13 mouse cellular contexts compared by ENCODE assay signal in the genomic region with DNA sequence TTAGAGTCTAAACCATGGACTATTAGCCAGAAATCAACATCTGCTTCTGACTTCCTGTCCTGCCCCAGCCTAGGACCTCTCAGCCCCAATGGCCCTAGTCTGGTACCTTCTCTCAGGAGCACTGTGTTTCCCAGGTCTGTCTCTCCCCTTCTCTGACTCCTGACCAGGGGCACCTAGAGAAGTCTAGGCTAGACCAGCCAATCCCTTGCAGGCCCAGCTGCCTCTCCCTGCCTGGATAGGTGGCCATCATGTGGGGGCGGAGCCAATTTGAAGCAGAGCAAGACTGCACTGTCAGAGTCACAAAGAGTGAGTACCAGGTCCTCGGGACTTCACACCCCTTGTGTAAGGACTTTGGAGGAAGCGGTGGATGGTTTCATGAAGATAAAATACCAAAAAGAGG. TPM values are rescaled to one million over a fixed set of nuclear protein-coding genes. Genes with fewer than 3 reads are reported as not detected.
DNase-seq lines count a peak whose midpoint lies in the region; ATAC-seq and TF ChIP-seq lines count a peak whose summit lies in the region.
"Had no signal": no experiment of that assay in that cellular context is flagged by ENCODE, and none has a peak within 500 bp of the region (broad histone marks: within the 10 kb centered on the region; RNA-seq: fewer than 3 reads in every experiment).

Gene Cyp4f18 (minus strand): TSS at position 154 of the 400 bp plus-strand sequence.

- H3K36me3 ChIP-seq in heart, embryonic 12.5 days = no peaks in the 10 kb centered on the region
- peaks cover 0 to 12% of the 10 kb centered on the region in 2 experiments for H3K36me3 ChIP-seq in CH12.LX (replicated peaks in 1 of 2; ENCODE audit: control insufficient read depth in 1 of 2, insufficient read depth in 1 of 2, low read length in 1 of 2)
- H3K36me3 ChIP-seq in liver, embryonic 15.5 days (replicated peaks) = no peaks in the 10 kb centered on the region

- in situ Hi-C loops in CH12.LX (cut with MboI; ENCODE audit: low pct_ligation_motif_present, low pct_unique_long_range_greater_than_20kb, low sequenced_read_pairs) = loop anchor here (25.0 kb wide), 1 partner anchor 872 kb away; no protein-coding TSS in a partner anchor

- DNase-seq in heart, adult 11 months = peak; percentile 93
- DNase-seq in CH12.LX (ENCODE audit: extremely low read depth) (peak; percentile 79), MN1 (ENCODE audit: low spot score) (no peak)
- DNase-seq in urinary bladder, adult 18-20 months (ENCODE audit: low spot score in 2 of 2) = no peak
- DNase-seq in right cerebral cortex, postnatal 25 days = no peak
- DNase-seq: cerebellum, adult 11 months; embryo, embryonic 11 days; kidney, adult 8-10 months; layer of hippocampus, postnatal 36 days had no signal

- 58% methylated on average over 3 of the region's 3 CpGs for WGBS in heart, embryonic 12.5 days
- 40% methylated on average over 3 of the region's 3 CpGs for WGBS in liver, embryonic 15.5 days (ENCODE audit: insufficient replicate concordance)

- H3K9ac ChIP-seq in heart, embryonic 12.5 days = no peak within 1 kb of the TSS
- no peak within 1 kb of the TSS for H3K9ac ChIP-seq in CH12.LX (ENCODE audit: insufficient read depth, low read depth)
- H3K9ac ChIP-seq in liver, embryonic 15.5 days = no peak within 1 kb of the TSS

- no peaks in the 10 kb centered on the region for H3K79me2 ChIP-seq in CH12.LX (replicated peaks; ENCODE audit: control insufficient read depth, extremely low read depth, insufficient read depth, poor library complexity, severe bottlenecking)

- no peak within 1 kb of the TSS for H3K27ac ChIP-seq in heart, embryonic 12.5 days (ENCODE audit: poor library complexity, severe bottlenecking)
- H3K27ac ChIP-seq in CH12.LX (ENCODE audit: insufficient read depth, low read depth) = no peak within 1 kb of the TSS
- peak within 1 kb of the TSS; percentile 38; the same call in 1 of the 2 replicates for H3K27ac ChIP-seq in liver, embryonic 15.5 days (replicated peaks)

- H3K4me2 ChIP-seq in heart, embryonic 12.5 days = no peak within 1 kb of the TSS
- peak within 1 kb of the TSS; percentile 31 for H3K4me2 ChIP-seq in CH12.LX (ENCODE audit: insufficient read depth, low read depth, poor library complexity, severe bottlenecking)
- no peak within 1 kb of the TSS for H3K4me2 ChIP-seq in liver, embryonic 15.5 days

- no peak within 1 kb of the TSS for H3K4me3 ChIP-seq in heart, embryonic 12.5 days
- H3K4me3 ChIP-seq in CH12.LX (replicated peaks in 1 of 3; ENCODE audit: low read depth in 2 of 3, low read length in 2 of 3, poor library complexity in 1 of 3) = peak within 1 kb of the TSS in 2 of 3 experiments; percentile 47 to 50
- H3K4me3 ChIP-seq in liver, embryonic 15.5 days (replicated peaks) = no peak within 1 kb of the TSS
- H3K4me3 ChIP-seq: myocyte had no signal

- peak; percentile 44; the same call in 1 of the 2 replicates for TF ChIP-seq POLR2A in CH12.LX (IDR thresholded peaks at IDR 0.05; ENCODE audit: low read depth, low read length)

- no peak for TF ChIP-seq CTCF in CH12.LX (conservative IDR thresholded peaks at IDR 0.05 in 1 of 2, IDR thresholded peaks at IDR 0.05 in 1 of 2; ENCODE audit: low read depth in 2 of 2, low read length in 2 of 2)

- H3K9me3 ChIP-seq in heart, embryonic 12.5 days (replicated peaks) = 0 out of 2 replicates have a peak, but pooled peaks cover 5% of the 10 kb centered on the region
- no peaks in the 10 kb centered on the region for H3K9me3 ChIP-seq in CH12.LX (replicated peaks; ENCODE audit: low read length)
- H3K9me3 ChIP-seq in liver, embryonic 15.5 days (replicated peaks) = no peaks in the 10 kb centered on the region

- TF ChIP-seq EP300 in CH12.LX (IDR thresholded peaks at IDR 0.05; ENCODE audit: low read length) = no peak

- H3K4me1 ChIP-seq in heart, embryonic 12.5 days (replicated peaks) = no peaks in the 10 kb centered on the region
- peaks cover 13 to 50% of the 10 kb centered on the region in 2 experiments for H3K4me1 ChIP-seq in CH12.LX (ENCODE audit: control insufficient read depth in 1 of 2, insufficient read depth in 2 of 2)
- peaks cover 5% of the 10 kb centered on the region; the same call in 1 of the 2 replicates for H3K4me1 ChIP-seq in liver, embryonic 15.5 days (replicated peaks)

- TF ChIP-seq RAD21 in CH12.LX (IDR thresholded peaks at IDR 0.05; ENCODE audit: low read depth, low read length) = no peak

- dilution Hi-C loops in CH12.LX (cut with MboI; ENCODE audit: extremely low pct_ligation_motif_present, extremely low pct_unique_long_range_greater_than_20kb, low sequenced_read_pairs) = no loop called here

- no peak for ATAC-seq in heart, embryonic 12.5 days (ENCODE audit: insufficient number of reproducible peaks, low FRiP score)
- no peak for ATAC-seq in liver, embryonic 15.5 days (ENCODE audit: insufficient read depth)
- ATAC-seq in monocyte, adult 5-6 weeks (replicated peaks; ENCODE audit: insufficient number of reproducible peaks, low FRiP score, low TSS enrichment, poor library complexity, severe bottlenecking) = peak; percentile 65

- no peaks in the 10 kb centered on the region for H3K27me3 ChIP-seq in heart, embryonic 12.5 days (replicated peaks)
- H3K27me3 ChIP-seq in CH12.LX (replicated peaks) = no peaks in the 10 kb centered on the region
- H3K27me3 ChIP-seq in liver, embryonic 15.5 days = no peaks in the 10 kb centered on the region

TF ChIP-seq in CH12.LX, 34 proteins besides CTCF, POLR2A, EP300 and RAD21:
- TF ChIP-seq TBP (conservative IDR thresholded peaks at IDR 0.05; ENCODE audit: low read depth, low read length) (0 out of 2 replicates have a peak, but pooled peaks have one; percentile 31), HCFC1 (IDR thresholded peaks at IDR 0.05; ENCODE audit: low read depth, low read length) (no peak)

RNA-seq across cellular contexts. Expression of gene Cyp4f18, which starts in this region (rescaled TPM):
- polyA plus RNA-seq in heart, embryonic 12.5 days (2016; fragmentation: Nextera tagmentation; extraction: Ambion mirVana) = 0.18 and 0.32 TPM in 2 replicates
- 12.7 and 13.5 TPM in 2 replicates for total RNA-seq in CH12.LX (2012; rRNA removed)
- 37.4 and 38.3 TPM in 2 replicates for total RNA-seq in CH12.LX (2014; rRNA removed)
- 31.7 and 34.8 TPM in 2 replicates for polyA plus RNA-seq in CH12.LX (2012; ENCODE audit: insufficient read length, low read depth)
- 3.2 and 4.3 TPM in 2 replicates for polyA plus RNA-seq in liver, embryonic 15.5 days (2015; fragmentation: Nextera tagmentation; extraction: Ambion mirVana)
- 153 to 273 TPM (median 260 TPM) in 3 replicates for total RNA-seq in monocyte, adult 5-6 weeks (2017)
- total RNA-seq: layer of hippocampus, postnatal 36 days had no signal

Comparison
In these comparisons a context has a peak if more than half of its experiments do, and no peak if none do; other contexts are left out.
1. DNase-seq: peak in heart, adult 11 months (single experiment) and CH12.LX (single experiment); none in urinary bladder, adult 18-20 months (0 of 2), MN1 (single experiment) and right cerebral cortex, postnatal 25 days (single experiment).
2. H3K4me3 ChIP-seq: peak in CH12.LX (2 of 3); none in heart, embryonic 12.5 days (single experiment) and liver, embryonic 15.5 days (single experiment).